Mouse (Mus musculus): ENCODE results near the gene Srrm4.

DNA sequence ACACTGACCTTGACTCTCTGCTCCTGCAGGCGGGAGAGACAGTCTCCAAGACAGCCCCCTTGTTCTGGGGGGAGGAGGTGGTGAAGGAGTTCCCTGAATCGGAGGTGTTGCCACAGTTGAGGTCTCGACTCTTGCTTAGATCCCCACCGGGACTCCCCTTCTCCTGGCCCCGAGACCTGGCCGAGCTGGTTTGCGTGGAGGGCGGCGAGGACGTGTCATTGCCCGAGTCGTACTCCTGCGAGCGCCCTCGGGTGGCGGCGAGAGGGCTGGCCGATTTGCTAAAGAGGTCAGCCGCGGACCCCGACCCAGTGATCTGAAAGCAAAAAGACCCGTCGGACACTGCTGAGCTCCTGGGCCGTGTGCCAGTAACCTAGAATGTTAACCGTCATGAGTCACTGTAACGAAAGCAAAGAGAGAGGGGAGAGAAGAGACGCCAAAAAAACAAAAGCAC lies 138.2 kb downstream of the Srrm4 start:
- TF ChIP-seq GATA1 (IDR thresholded peaks at IDR 0.05; ENCODE audit: low read length) (no peak), TAL1 (IDR thresholded peaks at IDR 0.05; ENCODE audit: low read length) (no peak)
